Comparison of ENCODE assay signal across 15 mouse cellular contexts in genomic region chr10:19563443-19563861, GRCm38 (mm10). TPM values are rescaled to one million over a fixed set of nuclear protein-coding genes. Genes with fewer than 3 reads are reported as not detected.
DNase-seq lines count a peak whose midpoint lies in the region; ATAC-seq and TF ChIP-seq lines count a peak whose summit lies in the region.
"Had no signal": no experiment of that assay in that cellular context is flagged by ENCODE, and none has a peak within 500 bp of the region (broad histone marks: within the 10 kb centered on the region; RNA-seq: fewer than 3 reads in every experiment).

No protein-coding gene starts in this region.

- no peak overlapping the region for H3K4me2 ChIP-seq in limb, embryonic 14.5 days (replicated peaks; ENCODE audit: low read depth, low read length, severe bottlenecking)
- no peak overlapping the region for H3K4me2 ChIP-seq in intestine, postnatal 0 days (replicated peaks; ENCODE audit: low read depth)
- H3K4me2 ChIP-seq: forebrain, embryonic 13.5 days had no signal

- no peak for TF ChIP-seq CTCF in intestine, postnatal 0 days (IDR thresholded peaks at IDR 0.05; ENCODE audit: low read depth)

- H3K4me1 ChIP-seq in limb, embryonic 14.5 days (ENCODE audit: control insufficient read depth, insufficient read depth, low read length) = no peaks in the 10 kb centered on the region
- no peaks in the 10 kb centered on the region for H3K4me1 ChIP-seq in limb, embryonic 10.5 days
- H3K4me1 ChIP-seq in intestine, postnatal 0 days (replicated peaks; ENCODE audit: control insufficient read depth, insufficient read depth, low read length) = no peaks in the 10 kb centered on the region
- H3K4me1 ChIP-seq: forebrain, embryonic 13.5 days had no signal

- TF ChIP-seq POLR2A in limb, embryonic 14.5 days (IDR thresholded peaks at IDR 0.05; ENCODE audit: borderline replicate concordance, extremely low read depth, insufficient read depth, insufficient read length) = no peak

- 73% methylated on average over 1 of the region's 1 CpGs for WGBS in limb, embryonic 14.5 days
- WGBS in limb, embryonic 10.5 days = 89% methylated on average over 1 of the region's 1 CpGs
- 50% methylated on average over 1 of the region's 1 CpGs for WGBS in intestine, postnatal 0 days

- H3K27ac ChIP-seq in limb, embryonic 14.5 days (replicated peaks; ENCODE audit: low read depth, low read length) = no peak overlapping the region
- no peak overlapping the region for H3K27ac ChIP-seq in limb, embryonic 10.5 days
- H3K27ac ChIP-seq in intestine, postnatal 0 days (ENCODE audit: low read depth, low read length) = no peak overlapping the region
- H3K27ac ChIP-seq: forebrain, embryonic 13.5 days had no signal

- no peak overlapping the region for H3K9ac ChIP-seq in limb, embryonic 14.5 days (ENCODE audit: low read depth, low read length, severe bottlenecking)
- H3K9ac ChIP-seq in intestine, postnatal 0 days (ENCODE audit: low read depth, low read length) = no peak overlapping the region
- H3K9ac ChIP-seq: forebrain, embryonic 13.5 days; liver, postnatal 0 days had no signal

- no peak for ATAC-seq in limb, embryonic 14.5 days (ENCODE audit: low FRiP score, low read depth)
- ATAC-seq in intestine, postnatal 0 days = no peak
- ATAC-seq: forebrain, embryonic 13.5 days; liver, postnatal 0 days had no signal

- H3K27me3 ChIP-seq in limb, embryonic 14.5 days (ENCODE audit: control insufficient read depth, insufficient read depth, low read length) = no peaks in the 10 kb centered on the region
- H3K27me3 ChIP-seq in limb, embryonic 10.5 days (ENCODE audit: low read depth, poor library complexity, severe bottlenecking) = no peaks in the 10 kb centered on the region
- no peaks in the 10 kb centered on the region for H3K27me3 ChIP-seq in intestine, postnatal 0 days (replicated peaks; ENCODE audit: control insufficient read depth, insufficient read depth, low read length)
- H3K27me3 ChIP-seq: CH12.LX; forebrain, embryonic 13.5 days had no signal

- H3K4me3 ChIP-seq in limb, embryonic 14.5 days (replicated peaks; ENCODE audit: low read length) = no peak overlapping the region
- no peak overlapping the region for H3K4me3 ChIP-seq in limb, embryonic 10.5 days
- no peak overlapping the region for H3K4me3 ChIP-seq in intestine, postnatal 0 days (ENCODE audit: low read depth, low read length)
- H3K4me3 ChIP-seq: forebrain, embryonic 13.5 days had no signal

- H3K36me3 ChIP-seq in limb, embryonic 14.5 days (ENCODE audit: control insufficient read depth, insufficient read depth, low read length) = no peaks in the 10 kb centered on the region
- no peaks in the 10 kb centered on the region for H3K36me3 ChIP-seq in limb, embryonic 10.5 days
- no peaks in the 10 kb centered on the region for H3K36me3 ChIP-seq in intestine, postnatal 0 days (ENCODE audit: control insufficient read depth, insufficient read depth)

- H3K9me3 ChIP-seq in limb, embryonic 14.5 days (ENCODE audit: control insufficient read depth, low read length) = no peaks in the 10 kb centered on the region
- no peaks in the 10 kb centered on the region for H3K9me3 ChIP-seq in limb, embryonic 10.5 days (replicated peaks)
- no peaks in the 10 kb centered on the region for H3K9me3 ChIP-seq in intestine, postnatal 0 days (ENCODE audit: control insufficient read depth)
- H3K9me3 ChIP-seq: forebrain, embryonic 13.5 days had no signal

- peak; percentile 40 for DNase-seq in limb, embryonic 14.5 days (ENCODE audit: low spot score)
- no peak for DNase-seq in limb, embryonic 10.5 days (ENCODE audit: low spot score)
- DNase-seq in heart, adult 8-10 months (ENCODE audit: low spot score) = peak; percentile 93
- peak; percentile 66 for DNase-seq in lung, postnatal 25 days (ENCODE audit: low spot score)
- no peak for DNase-seq in cerebellum, postnatal 14 days
- DNase-seq in cerebellum, postnatal 36 days = no peak
- no peak for DNase-seq in layer of hippocampus, adult 9-10 months (ENCODE audit: low spot score)
- DNase-seq: liver, postnatal 0 days had no signal

RNA-seq across cellular contexts. Expression of gene Ifngr1, which starts 28.3 kb away (rescaled TPM):
- 26.2 and 28.2 TPM in 2 replicates for polyA plus RNA-seq in limb, embryonic 14.5 days (2012; rRNA removed)
- polyA plus RNA-seq in limb, embryonic 14.5 days (2014; fragmentation: Nextera tagmentation; extraction: Ambion mirVana) = 52.2 and 56.8 TPM in 2 replicates
- 28.1 and 34.6 TPM in 2 replicates for polyA plus RNA-seq in limb, embryonic 10.5 days (2016; fragmentation: Nextera tagmentation; extraction: Ambion mirVana)
- total RNA-seq in heart, adult 8-10 months (2022) = 10 to 100 TPM; 38.6 to 45.7 (median 39.3) TPM
- polyA plus RNA-seq in intestine, postnatal 0 days (2015; fragmentation: Nextera tagmentation; extraction: Ambion mirVana) = 90.1 and 91.0 TPM in 2 replicates

RNA-seq across cellular contexts. Expression of gene Il22ra2, which starts 58.3 kb away (rescaled TPM):
- polyA plus RNA-seq in limb, embryonic 14.5 days (2012; rRNA removed) = 0.04 and 0.09 TPM in 2 replicates
- not detected in 2 replicates for polyA plus RNA-seq in limb, embryonic 14.5 days (2014; fragmentation: Nextera tagmentation; extraction: Ambion mirVana)
- polyA plus RNA-seq in limb, embryonic 10.5 days (2016; fragmentation: Nextera tagmentation; extraction: Ambion mirVana) = not detected in 2 replicates
- not detected for total RNA-seq in heart, adult 8-10 months (2022)
- 0.12 and 0.18 TPM in 2 replicates for polyA plus RNA-seq in intestine, postnatal 0 days (2015; fragmentation: Nextera tagmentation; extraction: Ambion mirVana)
- total RNA-seq: midbrain, postnatal 0 days had no signal
- polyA plus RNA-seq: brain, embryonic 14.5 days; forebrain, embryonic 13.5 days; hindbrain, embryonic 11.5 days; kidney, embryonic 16.5 days; midbrain, postnatal 0 days had no signal

Comparison
In these comparisons a context has a peak if more than half of its experiments do, and no peak if none do; other contexts are left out.
1. DNase-seq: peak in limb, embryonic 14.5 days (single experiment), heart, adult 8-10 months (single experiment) and lung, postnatal 25 days (single experiment); none in limb, embryonic 10.5 days (single experiment), cerebellum, postnatal 14 days (0 of 2), cerebellum, postnatal 36 days (0 of 2) and layer of hippocampus, adult 9-10 months (single experiment).